Mouse (Mus musculus) hindbrain, embryonic 16.5 days (tissue): ENCODE measurements at regions not wholly inside any gene's neighbourhood (a gene's known extent, or its start where the extent isn't known, plus 50 kb on each side); places are given as distances from the start of the nearest gene placed in this dataset.

Experiments used
- ATAC-seq: fragments of 200-750 bp; cut with Nextera tagmentation; 2 replicates; pipeline ENCODE4 v1.8.0; 2017; ENCODE audit warnings: moderate TSS enrichment, moderate library complexity
- H3K27ac ChIP-seq: fragments of 300-500 bp; sonication (generic); 2 replicates; pipeline ENCODE4 v1.5.1; 2014; ENCODE audit warnings: low read depth, mild to moderate bottlenecking, control low read depth, low read length, moderate library complexity
- H3K27me3 ChIP-seq: fragments of 300-500 bp; sonication (generic); replicated peaks from 2 replicates; pipeline ENCODE4 v1.6.1; 2014; ENCODE audit warnings: low read length; ENCODE audit not compliant: control insufficient read depth, insufficient read depth
- H3K36me3 ChIP-seq: fragments of 300-500 bp; sonication (generic); 2 replicates; pipeline ENCODE4 v1.6.1; 2014; ENCODE audit warnings: mild to moderate bottlenecking, low read length, moderate library complexity, mixed read lengths; ENCODE audit not compliant: control insufficient read depth, insufficient read depth
- H3K4me1 ChIP-seq: fragments of 300-500 bp; sonication (generic); 2 replicates; pipeline ENCODE4 v1.6.1; 2014; ENCODE audit warnings: low read depth, low read length; ENCODE audit not compliant: control insufficient read depth, insufficient read depth
- H3K4me2 ChIP-seq: fragments of 300-500 bp; sonication (generic); 2 replicates; pipeline ENCODE4 v1.6.1; 2014; ENCODE audit warnings: mild to moderate bottlenecking, low read length, control low read depth, moderate library complexity
- H3K4me3 ChIP-seq: fragments of 300-500 bp; sonication (generic); 2 replicates; pipeline ENCODE4 v1.5.1; 2014; ENCODE audit warnings: mild to moderate bottlenecking, low read length, control low read depth, moderate library complexity
- H3K9ac ChIP-seq: fragments of 300-500 bp; sonication (generic); 2 replicates; pipeline ENCODE4 v1.6.1; 2014; ENCODE audit warnings: low read depth, mild to moderate bottlenecking, control low read depth, low read length, moderate library complexity
- H3K9me3 ChIP-seq: fragments of 300-500 bp; sonication (generic); 2 replicates; pipeline ENCODE4 v1.6.1; 2014; ENCODE audit warnings: mild to moderate bottlenecking, low read length, moderate library complexity; ENCODE audit not compliant: control insufficient read depth
- WGBS: fragments of 180-500 bp; shearing (Covaris S2); extraction: QIAGEN DNeasy Blood & Tissue Kit; methylation state at CpG from one replicate; pipeline ENCODE4 v1.1.7; 2014; 5-methylcytosine and 5-hydroxymethylcytosine counted together

DNA sequence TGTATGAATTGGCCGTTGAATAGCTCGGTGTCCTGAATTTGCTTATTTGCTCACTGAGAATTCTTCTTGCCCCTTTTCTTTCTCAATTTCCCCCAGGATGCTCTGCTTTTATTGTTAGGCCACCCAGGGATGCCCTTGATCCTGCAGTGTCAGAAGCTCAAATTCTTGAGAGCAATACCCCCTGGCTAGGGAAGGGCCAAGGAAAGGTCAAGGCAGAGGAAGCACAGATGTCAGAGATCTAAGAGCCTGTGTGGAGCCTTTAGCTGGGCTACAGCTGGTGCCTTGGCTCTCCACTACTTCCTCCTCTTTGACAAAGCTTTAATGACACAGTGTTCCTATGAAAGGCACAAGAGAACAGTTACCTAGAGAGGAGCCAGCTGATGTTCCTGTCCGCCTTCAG, 141.2 kb downstream of the Tmsb4x start:
- Histone ChIP-seq H3K4me1 (no peaks in the 10 kb centered on the region), H3K9ac (no peak overlapping the region), H3K27ac (no peak overlapping the region), H3K27me3 (no peaks in the 10 kb centered on the region; the same call in 1 of the 2 replicates), H3K4me3 (no peak overlapping the region), H3K9me3 (no peaks in the 10 kb centered on the region), H3K36me3 (no peaks in the 10 kb centered on the region), H3K4me2 (no peak overlapping the region)
- ATAC-seq, result no peak
- WGBS, result 71% methylated on average over 3 of the region's 3 CpGs

- H3K27me3 ChIP-seq, result no peaks in the 10 kb centered on the region; the same call in 1 of the 2 replicates
- no peak overlapping the region for H3K27ac ChIP-seq
- no peaks in the 10 kb centered on the region for H3K9me3 ChIP-seq
- ATAC-seq, result no peak
- 53% methylated on average over 4 of the region's 4 CpGs for WGBS
- no peak overlapping the region for H3K9ac ChIP-seq
- H3K4me1 ChIP-seq, result no peaks in the 10 kb centered on the region
- no peaks in the 10 kb centered on the region for H3K36me3 ChIP-seq
- no peak overlapping the region for H3K4me2 ChIP-seq
- H3K4me3 ChIP-seq, result no peak overlapping the region
Observed at GRCm38 (mm10) chrX:167063881-167064280, 145.2 kb downstream of the Tmsb4x start.

GRCm38 (mm10) chrX:167052456-167052855, 156.7 kb downstream of the Tmsb4x start:
- Histone ChIP-seq H3K36me3 (no peaks in the 10 kb centered on the region), H3K27me3 (0 out of 2 replicates have a peak, but pooled peaks cover 2% of the 10 kb centered on the region), H3K27ac (no peak overlapping the region), H3K4me2 (no peak overlapping the region), H3K4me3 (no peak overlapping the region), H3K9me3 (no peaks in the 10 kb centered on the region), H3K4me1 (no peaks in the 10 kb centered on the region), H3K9ac (no peak overlapping the region)
- no peak for ATAC-seq
- 71% methylated on average over 10 of the region's 10 CpGs for WGBS

DNA sequence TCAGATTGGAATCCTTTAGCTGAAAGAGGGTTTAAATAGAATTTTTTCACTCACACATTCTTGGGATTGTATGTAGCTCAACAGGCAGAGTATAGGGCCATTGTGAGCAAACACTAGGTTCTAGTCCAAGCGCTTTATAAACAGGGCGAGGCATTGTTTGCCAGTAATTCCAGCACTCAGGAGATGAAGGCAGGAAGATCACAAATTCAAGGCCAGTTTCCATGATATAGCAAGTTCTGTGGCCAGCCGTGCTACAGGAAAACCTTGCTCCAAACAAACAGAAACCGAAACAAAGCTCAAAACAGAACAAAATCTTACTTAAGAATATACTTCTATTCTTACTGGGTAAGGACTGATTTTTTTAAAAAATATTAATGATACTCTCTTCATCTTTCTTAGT, 159.0 kb downstream of the Tmsb4x start:
- 67% methylated on average over 4 of the region's 4 CpGs for WGBS
- no peaks in the 10 kb centered on the region for H3K4me1 ChIP-seq
- no peaks in the 10 kb centered on the region for H3K9me3 ChIP-seq
- no peaks in the 10 kb centered on the region for H3K36me3 ChIP-seq
- 0 out of 2 replicates have a peak, but pooled peaks cover 2% of the 10 kb centered on the region for H3K27me3 ChIP-seq
- H3K27ac ChIP-seq, result no peak overlapping the region
- no peak overlapping the region for H3K4me2 ChIP-seq
- no peak for ATAC-seq
- H3K9ac ChIP-seq, result no peak overlapping the region
- no peak overlapping the region for H3K4me3 ChIP-seq

DNA sequence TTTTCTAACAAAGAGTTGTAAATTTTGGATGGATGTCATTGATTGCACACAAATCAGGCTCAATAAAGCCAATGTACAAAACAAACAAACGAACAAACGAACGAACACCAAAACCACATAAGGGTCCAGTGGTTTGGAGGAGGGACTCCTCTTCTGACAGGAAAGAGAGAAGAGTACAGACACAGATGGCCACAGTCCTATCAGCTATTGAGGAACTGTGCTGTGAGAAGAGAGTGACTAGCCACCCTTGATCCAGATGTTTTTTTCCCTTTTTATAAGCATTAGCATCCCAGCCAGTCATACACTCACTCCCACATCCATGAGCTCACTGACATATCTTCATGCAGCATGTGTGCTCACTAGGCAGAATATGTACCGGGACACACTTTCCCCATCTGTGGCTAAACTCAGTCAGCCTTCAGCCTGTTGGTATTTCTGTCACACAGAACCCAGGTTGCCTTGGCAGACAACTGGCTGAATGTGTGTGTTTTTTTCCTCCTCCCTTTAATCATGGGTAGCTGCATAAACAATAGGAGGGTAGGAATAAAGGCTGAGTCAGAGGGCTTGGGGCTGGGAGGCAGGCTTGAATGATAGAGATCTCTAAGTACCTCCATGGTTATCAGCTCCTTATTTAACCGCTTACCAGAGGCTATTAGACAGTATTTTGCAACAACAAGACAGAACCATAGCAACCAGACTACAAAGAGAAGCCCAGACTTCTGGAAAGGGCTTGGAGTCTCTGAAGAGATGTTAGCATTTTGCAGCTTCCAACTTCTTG, 159.7 kb downstream of the Tmsb4x start:
- H3K27ac ChIP-seq, result no peak overlapping the region
- no peaks in the 10 kb centered on the region for H3K36me3 ChIP-seq
- 0 out of 2 replicates have a peak, but pooled peaks cover 2% of the 10 kb centered on the region for H3K27me3 ChIP-seq
- H3K9me3 ChIP-seq, result no peaks in the 10 kb centered on the region
- H3K4me3 ChIP-seq, result no peak overlapping the region
- H3K4me2 ChIP-seq, result no peak overlapping the region
- no peak overlapping the region for H3K9ac ChIP-seq
- H3K4me1 ChIP-seq, result no peaks in the 10 kb centered on the region
- ATAC-seq, result no peak
- 65% methylated on average over 5 of the region's 5 CpGs for WGBS

DNA sequence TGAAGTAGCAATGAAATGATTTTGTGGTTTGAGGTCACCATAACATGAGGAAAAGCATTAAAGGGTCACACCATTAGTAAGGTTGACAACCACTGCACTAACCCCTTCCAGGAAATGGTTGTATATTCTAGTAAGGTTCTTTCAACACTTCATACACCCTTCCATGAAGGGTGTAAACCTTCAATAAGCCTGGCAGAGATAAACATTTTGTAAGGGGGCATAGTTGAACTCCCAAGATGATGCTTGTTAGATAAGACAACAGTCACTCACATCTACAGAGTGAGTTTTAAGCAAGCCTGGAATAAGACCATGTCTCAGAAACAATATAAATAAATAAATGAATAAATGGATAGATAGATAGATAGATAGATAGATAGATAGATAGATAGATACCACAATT, 171.1 kb downstream of the Tmsb4x start:
- no peaks in the 10 kb centered on the region for H3K9me3 ChIP-seq
- no peaks in the 10 kb centered on the region for H3K4me1 ChIP-seq
- H3K27me3 ChIP-seq, result peaks cover 3% of the 10 kb centered on the region
- H3K4me3 ChIP-seq, result no peak overlapping the region
- no peaks in the 10 kb centered on the region for H3K36me3 ChIP-seq
- no peak overlapping the region for H3K27ac ChIP-seq
- no peak for ATAC-seq
- no peak overlapping the region for H3K4me2 ChIP-seq
- no peak overlapping the region for H3K9ac ChIP-seq

DNA sequence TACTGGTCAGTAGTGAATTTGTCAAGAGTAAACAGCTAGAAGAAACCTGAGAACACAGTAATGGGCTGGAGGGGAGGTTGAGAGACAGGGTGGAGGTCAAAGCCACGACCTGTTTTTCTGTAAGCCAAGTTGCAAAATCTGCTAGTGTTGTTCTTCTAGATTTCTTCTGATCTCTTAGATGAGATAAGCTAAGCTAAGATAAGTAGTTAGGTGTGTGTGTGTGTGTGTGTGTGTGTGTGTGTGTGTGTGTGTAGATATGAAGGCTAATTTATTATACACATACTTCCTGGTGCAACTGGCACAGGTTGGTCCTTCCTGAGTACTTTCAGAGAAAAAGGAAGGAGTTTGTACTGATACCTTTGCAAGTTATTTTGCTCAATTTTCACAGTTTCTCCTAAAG, 172.8 kb downstream of the Tmsb4x start:
- no peak overlapping the region for H3K4me3 ChIP-seq
- no peaks in the 10 kb centered on the region for H3K36me3 ChIP-seq
- no peaks in the 10 kb centered on the region for H3K4me1 ChIP-seq
- H3K27ac ChIP-seq, result no peak overlapping the region
- H3K4me2 ChIP-seq, result no peak overlapping the region
- ATAC-seq, result no peak
- peaks cover 3% of the 10 kb centered on the region for H3K27me3 ChIP-seq
- 50% methylated on average over 1 of the region's 1 CpGs for WGBS
- H3K9ac ChIP-seq, result no peak overlapping the region
- no peaks in the 10 kb centered on the region for H3K9me3 ChIP-seq

- Histone ChIP-seq H3K27ac (no peak overlapping the region), H3K9ac (no peak overlapping the region), H3K4me2 (no peak overlapping the region), H3K4me1 (no peaks in the 10 kb centered on the region), H3K4me3 (no peak overlapping the region), H3K27me3 (peaks cover 3% of the 10 kb centered on the region), H3K36me3 (no peaks in the 10 kb centered on the region), H3K9me3 (no peaks in the 10 kb centered on the region)
- no peak for ATAC-seq
Observed at GRCm38 (mm10) chrX:167035639-167036038, 173.5 kb downstream of the Tmsb4x start.

DNA sequence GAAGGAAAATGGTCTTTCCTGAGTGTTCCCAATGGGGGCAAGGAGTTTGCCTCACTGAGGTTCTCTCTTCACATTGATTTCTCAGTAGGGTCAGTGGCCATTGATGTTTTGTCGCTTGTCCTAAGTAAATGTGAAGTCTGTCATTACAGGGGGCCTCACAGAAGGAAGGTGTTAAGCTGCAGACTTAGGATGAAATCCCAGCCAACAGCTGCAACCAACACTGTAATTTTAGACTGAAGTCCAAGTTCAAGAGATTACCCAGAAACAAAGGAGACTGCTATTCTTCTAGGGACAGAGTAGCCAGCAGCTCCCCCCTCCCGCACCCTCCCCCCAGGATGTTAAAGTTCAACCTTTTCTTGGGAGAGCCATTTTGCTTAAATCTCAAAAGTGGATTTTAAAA, 176.0 kb downstream of the Tmsb4x start:
- Histone ChIP-seq H3K4me2 (no peak overlapping the region), H3K27me3 (peaks cover 3% of the 10 kb centered on the region), H3K4me1 (no peaks in the 10 kb centered on the region), H3K9me3 (no peaks in the 10 kb centered on the region), H3K36me3 (no peaks in the 10 kb centered on the region), H3K9ac (no peak overlapping the region), H3K4me3 (no peak overlapping the region), H3K27ac (no peak overlapping the region)
- ATAC-seq, result no peak
- 93% methylated on average over 2 of the region's 2 CpGs for WGBS
